In genomic region chr5:142386784-142387680, GRCm38 (mm10) we compare ENCODE assay signal across 8 mouse cellular contexts. TPM values are rescaled to one million over a fixed set of nuclear protein-coding genes. Genes with fewer than 3 reads are reported as not detected.
DNase-seq lines count a peak whose midpoint lies in the region; ATAC-seq lines count a peak whose summit lies in the region.

No protein-coding gene starts in this region.

- WGBS in lung, embryonic 16.5 days, result 39% methylated on average over 17 of the region's 17 CpGs
- 32% methylated on average over 17 of the region's 17 CpGs for WGBS in midbrain, embryonic 12.5 days

- intact Hi-C loops in heart, postnatal 10 days (cut with DNase I), result no loop called here

- H3K27me3 ChIP-seq in lung, embryonic 16.5 days (ENCODE audit: control insufficient read depth, insufficient read depth, low read depth, low read length), result no peaks in the 10 kb centered on the region
- H3K27me3 ChIP-seq in midbrain, embryonic 12.5 days, result no peaks in the 10 kb centered on the region

- DNase-seq in cerebellum, adult 9-11 months, result peak; percentile 11
- no peak for DNase-seq in cerebellum, adult 18-20 months
- no peak for DNase-seq in lung, postnatal 25 days (ENCODE audit: low spot score)
- DNase-seq in heart, postnatal 10 days, result peak; percentile 35 to 48
- DNase-seq in adrenal gland, adult 2 months, result no peak
- DNase-seq in adrenal gland, postnatal 25 days, result no peak

- H3K27ac ChIP-seq in lung, embryonic 16.5 days (ENCODE audit: low read length), result peak overlapping the region; percentile 30
- peak overlapping the region; percentile 78 for H3K27ac ChIP-seq in midbrain, embryonic 12.5 days (replicated peaks)

- peak overlapping the region; percentile 31; the same call in 1 of the 2 replicates for H3K9ac ChIP-seq in lung, embryonic 16.5 days (ENCODE audit: low read length)
- 0 out of 2 replicates have a peak overlapping the region, but pooled peaks have one; percentile 2 for H3K9ac ChIP-seq in midbrain, embryonic 12.5 days (replicated peaks)

- no peaks in the 10 kb centered on the region for H3K9me3 ChIP-seq in lung, embryonic 16.5 days (ENCODE audit: control insufficient read depth, low read length)
- H3K9me3 ChIP-seq in midbrain, embryonic 12.5 days, result no peaks in the 10 kb centered on the region

- peak; percentile 20; the same call in 1 of the 2 replicates for ATAC-seq in lung, embryonic 16.5 days (ENCODE audit: low read depth)
- ATAC-seq in midbrain, embryonic 12.5 days (ENCODE audit: low FRiP score, low read depth), result peak; percentile 54

- peaks cover 18% of the 10 kb centered on the region for H3K4me1 ChIP-seq in lung, embryonic 16.5 days (replicated peaks; ENCODE audit: control insufficient read depth, insufficient read depth, low read length)
- peaks cover 46% of the 10 kb centered on the region for H3K4me1 ChIP-seq in midbrain, embryonic 12.5 days

- no peak overlapping the region for H3K4me2 ChIP-seq in lung, embryonic 16.5 days (ENCODE audit: low read depth, low read length)
- peak overlapping the region; percentile 4; the same call in 1 of the 2 replicates for H3K4me2 ChIP-seq in midbrain, embryonic 12.5 days (replicated peaks)

- H3K4me3 ChIP-seq in lung, embryonic 16.5 days (ENCODE audit: low read length), result no peak overlapping the region
- H3K4me3 ChIP-seq in midbrain, embryonic 12.5 days, result no peak overlapping the region

- no peaks in the 10 kb centered on the region for H3K36me3 ChIP-seq in lung, embryonic 16.5 days (ENCODE audit: control insufficient read depth, insufficient read depth, low read length)
- H3K36me3 ChIP-seq in midbrain, embryonic 12.5 days, result no peaks in the 10 kb centered on the region

RNA-seq across cellular contexts. Expression of gene Foxk1, which starts 14.3 kb away (rescaled TPM):
- polyA plus RNA-seq in lung, embryonic 16.5 days (2015; fragmentation: Nextera tagmentation; extraction: Ambion mirVana), result 3.1 and 3.3 TPM in 2 replicates
- 10 to 100 TPM; 16.8 to 19.0 TPM for total RNA-seq in heart, postnatal 10 days (2021)
- 7.6 and 9.6 TPM in 2 replicates for polyA plus RNA-seq in midbrain, embryonic 12.5 days (2016; fragmentation: Nextera tagmentation; extraction: Ambion mirVana)
- 10 to 100 TPM; 19.7 to 24.6 TPM for total RNA-seq in adrenal gland, adult 2 months (2021)
- 17.2 and 18.2 TPM in 2 replicates for polyA plus RNA-seq in adrenal gland, adult 2 months (2012; rRNA removed)
- total RNA-seq in adrenal gland, postnatal 25 days (2021), result 24.2 and 27.3 TPM in 2 replicates

Comparison
In these comparisons a context has a peak if more than half of its experiments do, and no peak if none do; other contexts are left out.
1. DNase-seq: peak in cerebellum, adult 9-11 months (single experiment) and heart, postnatal 10 days (2 of 2); none in cerebellum, adult 18-20 months (0 of 2), lung, postnatal 25 days (single experiment), adrenal gland, adult 2 months (single experiment) and adrenal gland, postnatal 25 days (single experiment).